Mouse (Mus musculus): ENCODE data around the gene Hist1h2ai.
A peak's percentile ranks its signal among the peaks of the same experiment; 100 is the strongest.
"Not testable (repeated sequence)": the region's sequence is repeated elsewhere in the genome, so short reads cannot be mapped to it uniquely, and the experiment has no call there.

Gene Hist1h2ai

DNA sequence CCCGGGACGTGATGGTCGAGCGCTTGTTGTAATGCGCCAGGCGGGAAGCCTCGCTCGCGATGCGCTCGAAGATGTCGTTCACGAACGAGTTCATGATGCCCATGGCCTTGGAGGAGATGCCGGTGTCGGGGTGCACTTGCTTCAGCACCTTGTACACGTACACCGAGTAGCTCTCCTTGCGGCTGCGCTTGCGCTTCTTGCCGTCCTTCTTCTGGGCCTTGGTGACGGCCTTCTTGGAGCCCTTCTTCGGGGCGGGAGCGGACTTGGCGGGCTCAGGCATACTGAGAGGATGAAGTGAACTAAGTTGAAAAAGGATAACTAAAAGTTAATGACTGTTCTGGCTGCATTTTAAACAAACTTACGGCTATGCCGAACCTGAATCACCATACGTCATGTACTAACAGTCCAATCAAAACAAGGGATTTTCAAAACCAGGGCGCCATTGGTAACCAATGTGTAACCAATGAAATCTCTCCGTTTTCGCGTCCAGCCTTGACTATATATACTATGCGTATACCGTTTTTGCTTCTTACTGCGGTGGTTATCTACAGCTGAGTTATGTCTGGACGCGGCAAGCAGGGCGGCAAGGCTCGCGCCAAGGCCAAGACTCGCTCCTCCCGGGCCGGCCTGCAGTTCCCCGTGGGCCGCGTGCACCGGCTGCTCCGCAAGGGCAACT, at the start of gene Hist1h2ai, which contains the start of gene Hist1h2bl:
TSS of gene Hist1h2ai (plus strand) at position 559 of the 676 bp plus-strand sequence.
TSS of gene Hist1h2bl (minus strand) at position 280 of the 676 bp plus-strand sequence.
- peak; percentile 64 for DNase-seq (ENCODE audit: low spot score)

DNA sequence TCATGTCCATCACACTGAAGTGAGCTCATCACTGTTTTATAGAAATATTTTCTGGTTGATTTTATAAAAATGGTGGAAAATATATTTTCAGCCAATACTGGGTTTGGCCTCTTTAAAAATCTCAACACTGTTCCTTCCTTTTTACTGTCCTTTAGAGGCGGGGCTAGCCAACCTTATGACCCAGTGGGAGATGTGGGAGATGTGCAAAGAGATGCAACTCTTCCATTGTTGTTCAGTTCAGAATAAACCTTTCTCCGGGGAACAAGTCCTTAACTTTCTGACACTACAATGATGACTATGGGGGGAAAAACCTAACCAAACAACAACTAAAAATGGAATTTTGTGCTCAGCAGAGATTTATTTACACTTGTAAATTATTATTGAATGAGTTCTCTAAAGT, 38.9 kb upstream of the Hist1h2ai start, which contains the start of gene Olfr1360:
TSS of gene Olfr1360 (minus strand) at position 101 of the 400 bp plus-strand sequence.
- DNase-seq (ENCODE audit: low spot score): no peak

DNA sequence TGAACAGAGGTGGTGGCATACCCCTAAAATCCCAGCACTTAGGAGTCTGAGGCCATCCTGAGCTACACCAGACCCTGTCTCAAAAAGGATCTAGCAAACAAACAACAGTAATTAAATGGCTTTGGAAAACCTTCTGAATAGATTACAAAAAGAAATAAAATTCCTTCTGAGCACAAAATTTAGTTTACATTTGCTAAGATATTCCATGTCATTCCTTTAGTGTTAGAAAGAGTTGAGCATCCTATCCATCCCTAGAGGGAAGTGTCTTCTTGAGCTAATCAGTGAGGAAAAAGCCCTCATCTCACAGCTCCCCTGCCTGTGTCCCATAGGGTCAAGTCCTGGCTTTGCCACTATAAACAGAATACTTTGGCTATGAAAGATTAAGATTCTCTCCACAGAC, 18.4 kb upstream of the Hist1h2ai start, which contains the start of gene Olfr1359:
TSS of gene Olfr1359 (plus strand) at position 301 of the 400 bp plus-strand sequence.
- DNase-seq (ENCODE audit: low spot score): no peak

DNA sequence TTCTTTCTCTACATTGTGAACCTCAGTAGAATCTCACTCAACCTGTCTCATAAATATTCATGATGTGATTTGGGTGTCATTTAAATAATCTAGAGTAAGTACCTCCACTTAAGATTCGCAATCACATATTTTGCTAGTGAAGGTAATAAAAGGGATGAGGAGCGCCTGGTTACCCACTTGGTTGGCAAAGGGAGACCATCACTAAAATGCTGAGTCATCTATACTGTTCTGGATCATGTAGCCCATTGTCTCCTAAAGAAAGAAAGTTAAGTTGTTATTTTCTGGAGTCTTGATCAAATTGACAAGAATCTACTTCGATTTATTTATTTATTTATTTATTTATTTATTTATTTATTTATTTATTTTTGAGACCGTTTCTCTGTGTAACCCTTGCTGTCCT, 9.6 kb upstream of the Hist1h2ai start:
- DNase-seq (ENCODE audit: low spot score): no peak

DNA sequence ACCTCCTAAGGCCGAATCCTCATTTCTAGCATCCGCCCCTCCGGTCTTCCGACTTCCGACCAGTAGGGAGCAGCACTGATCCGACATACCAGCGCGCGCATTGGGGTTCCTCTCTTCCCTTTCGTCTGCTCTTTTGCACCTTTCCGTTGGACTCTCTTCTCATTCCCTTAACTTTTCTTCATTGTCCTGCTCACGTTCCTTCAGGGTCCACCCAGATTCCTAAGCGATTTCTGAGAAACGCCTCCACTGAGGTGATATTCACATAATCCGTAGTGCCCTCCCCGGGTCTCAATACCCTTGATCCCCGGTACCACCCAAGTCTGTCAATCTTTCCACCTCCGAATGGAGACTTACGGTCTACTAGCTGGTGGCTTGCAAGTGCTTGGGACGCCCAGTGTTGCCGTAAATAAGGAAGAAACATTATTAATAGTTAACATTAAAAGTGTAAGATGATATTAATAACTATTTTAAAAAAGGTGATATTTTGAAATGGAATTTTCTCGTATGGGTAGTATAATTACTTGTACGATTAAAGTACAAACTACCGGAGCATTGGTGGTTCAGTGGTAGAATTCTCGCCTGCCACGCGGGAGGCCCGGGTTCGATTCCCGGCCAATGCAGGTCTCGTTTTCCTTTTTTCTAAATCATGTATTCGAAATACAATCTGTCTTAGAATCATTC, 6.1 kb upstream of the Hist1h2ai start:
- DNase-seq (ENCODE audit: low spot score): peak; percentile 93

DNA sequence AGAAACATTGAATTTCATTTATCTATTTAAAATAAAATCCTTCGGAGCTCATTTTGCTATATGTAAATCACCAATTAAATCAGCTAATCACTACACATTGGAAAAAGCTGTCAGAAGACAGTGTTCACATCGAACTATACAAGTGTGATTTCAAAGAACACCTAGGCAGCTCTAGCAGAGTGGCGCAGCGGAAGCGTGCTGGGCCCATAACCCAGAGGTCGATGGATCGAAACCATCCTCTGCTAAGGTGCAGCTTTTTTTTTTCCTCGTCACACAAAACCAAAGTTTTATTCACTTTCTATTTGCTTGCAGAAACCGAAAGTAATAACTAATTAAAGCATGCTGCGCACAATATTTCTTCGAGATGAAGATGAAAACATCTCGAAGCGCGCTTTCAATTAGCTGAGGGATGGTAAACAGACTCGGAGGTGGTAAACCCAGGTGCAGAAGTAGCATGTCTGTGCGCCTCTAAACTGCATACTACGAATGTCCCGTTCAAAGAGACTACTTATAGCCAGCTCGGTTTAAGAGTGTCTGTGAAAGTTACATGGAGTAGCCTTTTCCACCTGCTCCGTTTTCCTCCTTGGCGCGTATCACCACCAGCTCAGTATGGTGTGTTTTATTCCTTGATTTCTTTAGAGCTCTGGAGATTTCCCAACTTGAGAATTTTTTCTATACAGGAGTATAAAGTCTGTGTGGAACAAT, 5.2 kb upstream of the Hist1h2ai start:
- DNase-seq (ENCODE audit: low spot score): peak; percentile 85

DNA sequence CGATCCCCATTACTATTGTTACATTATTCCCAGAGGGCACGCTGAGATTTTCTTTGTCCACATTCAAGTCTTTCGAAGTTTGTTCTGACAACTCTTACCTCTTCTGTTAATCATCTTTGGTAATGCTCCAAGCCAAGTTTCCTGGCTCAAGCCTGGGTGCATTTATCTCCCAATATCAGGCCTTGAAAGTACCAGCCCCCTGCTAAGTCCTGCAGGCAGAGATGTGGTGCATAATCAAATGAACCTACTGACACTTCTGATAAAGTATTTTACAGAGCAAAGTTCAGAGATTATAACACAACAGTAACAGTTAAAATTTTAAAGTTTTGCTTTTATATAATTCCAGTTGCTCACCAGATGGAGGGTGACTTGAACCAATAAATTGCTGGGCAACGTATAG, 4.5 kb upstream of the Hist1h2ai start:
- no peak for DNase-seq (ENCODE audit: low spot score)

DNA sequence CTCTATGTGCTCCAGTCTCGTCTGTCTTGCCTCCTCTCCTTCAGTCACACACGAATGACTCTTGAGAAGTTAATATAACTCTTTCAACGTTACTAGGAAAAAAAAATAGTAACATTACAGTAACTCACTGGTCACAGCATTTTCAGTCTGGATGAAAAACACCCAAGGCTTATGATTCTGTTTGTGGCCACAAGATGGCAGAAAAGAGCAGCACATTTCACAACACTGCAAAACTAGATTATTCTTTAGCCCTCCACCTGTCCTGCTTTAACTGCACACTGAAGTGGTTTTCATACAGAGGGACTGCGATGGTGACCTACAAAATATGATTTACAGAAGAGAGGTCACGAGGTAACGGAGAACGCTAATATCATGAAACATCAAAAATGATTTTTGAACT, 1.5 kb upstream of the Hist1h2ai start:
- DNase-seq (ENCODE audit: low spot score): peak; percentile 59

DNA sequence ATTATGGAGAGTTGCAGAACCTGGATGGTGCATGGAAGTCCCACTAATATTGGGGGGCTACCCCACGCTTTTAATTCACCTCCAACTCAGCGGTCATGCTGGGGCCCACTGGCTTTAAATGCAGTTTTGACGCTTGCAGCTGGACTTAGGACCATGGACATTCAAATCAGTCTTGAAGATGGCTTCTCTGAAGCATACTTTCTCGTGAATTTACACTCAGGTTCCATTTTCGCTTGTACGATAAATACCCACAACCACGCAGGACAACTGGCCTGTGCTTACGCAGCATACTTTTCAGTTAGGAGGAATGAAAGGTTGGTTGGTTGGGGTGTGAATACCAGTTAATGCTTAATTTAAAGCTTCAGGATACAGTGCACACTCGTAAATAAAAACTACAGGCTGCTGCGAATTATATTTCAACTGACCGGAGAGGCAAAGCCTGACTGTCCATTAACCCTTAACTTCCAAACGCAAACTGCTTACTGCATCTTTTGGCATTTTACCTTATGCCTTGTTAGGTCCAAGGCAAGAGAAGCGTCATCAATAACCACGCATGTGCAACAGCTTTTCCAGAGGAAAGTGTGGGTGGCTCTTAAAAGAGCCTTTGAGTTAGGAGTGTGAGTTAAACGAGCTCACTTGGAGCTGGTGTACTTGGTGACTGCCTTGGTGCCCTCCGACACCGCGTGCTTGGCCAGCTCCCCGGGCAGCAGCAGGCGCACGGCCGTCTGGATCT, 925 bp upstream of the Hist1h2ai start:
- DNase-seq (ENCODE audit: low spot score): no peak

DNA sequence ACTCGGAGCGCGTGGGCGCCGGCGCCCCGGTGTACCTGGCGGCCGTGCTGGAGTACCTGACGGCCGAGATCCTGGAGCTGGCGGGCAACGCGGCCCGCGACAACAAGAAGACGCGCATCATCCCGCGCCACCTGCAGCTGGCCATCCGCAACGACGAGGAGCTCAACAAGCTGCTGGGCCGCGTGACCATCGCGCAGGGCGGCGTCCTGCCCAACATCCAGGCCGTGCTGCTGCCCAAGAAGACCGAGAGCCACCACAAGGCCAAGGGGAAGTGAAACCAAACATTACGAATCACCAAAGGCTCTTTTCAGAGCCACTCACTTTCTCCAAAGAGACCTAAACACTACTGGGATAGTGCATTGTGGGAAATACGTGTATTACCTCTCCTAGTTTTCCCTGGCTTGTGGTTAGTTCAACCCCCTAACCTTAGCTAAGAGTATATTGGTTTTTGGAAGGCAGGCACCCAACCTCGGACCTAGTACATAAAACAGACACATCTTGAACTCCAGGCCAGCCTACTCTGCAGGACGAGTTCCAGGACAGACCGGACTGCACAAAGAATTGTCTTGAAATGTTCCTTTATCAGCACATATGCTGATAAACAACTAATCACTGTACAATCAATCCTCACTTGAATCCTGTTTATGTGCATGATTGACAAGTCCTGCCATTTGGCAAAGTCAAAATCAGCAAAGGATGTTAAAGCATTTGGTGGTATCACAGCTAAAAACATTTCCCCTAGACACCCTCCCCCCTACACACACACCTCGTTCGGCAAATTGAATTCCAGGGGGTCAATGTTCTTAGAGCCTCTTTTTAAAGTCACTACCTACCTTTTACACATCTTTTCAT, 544 bp downstream of the Hist1h2ai start:
- DNase-seq (ENCODE audit: low spot score): not testable (repeated sequence)

DNA sequence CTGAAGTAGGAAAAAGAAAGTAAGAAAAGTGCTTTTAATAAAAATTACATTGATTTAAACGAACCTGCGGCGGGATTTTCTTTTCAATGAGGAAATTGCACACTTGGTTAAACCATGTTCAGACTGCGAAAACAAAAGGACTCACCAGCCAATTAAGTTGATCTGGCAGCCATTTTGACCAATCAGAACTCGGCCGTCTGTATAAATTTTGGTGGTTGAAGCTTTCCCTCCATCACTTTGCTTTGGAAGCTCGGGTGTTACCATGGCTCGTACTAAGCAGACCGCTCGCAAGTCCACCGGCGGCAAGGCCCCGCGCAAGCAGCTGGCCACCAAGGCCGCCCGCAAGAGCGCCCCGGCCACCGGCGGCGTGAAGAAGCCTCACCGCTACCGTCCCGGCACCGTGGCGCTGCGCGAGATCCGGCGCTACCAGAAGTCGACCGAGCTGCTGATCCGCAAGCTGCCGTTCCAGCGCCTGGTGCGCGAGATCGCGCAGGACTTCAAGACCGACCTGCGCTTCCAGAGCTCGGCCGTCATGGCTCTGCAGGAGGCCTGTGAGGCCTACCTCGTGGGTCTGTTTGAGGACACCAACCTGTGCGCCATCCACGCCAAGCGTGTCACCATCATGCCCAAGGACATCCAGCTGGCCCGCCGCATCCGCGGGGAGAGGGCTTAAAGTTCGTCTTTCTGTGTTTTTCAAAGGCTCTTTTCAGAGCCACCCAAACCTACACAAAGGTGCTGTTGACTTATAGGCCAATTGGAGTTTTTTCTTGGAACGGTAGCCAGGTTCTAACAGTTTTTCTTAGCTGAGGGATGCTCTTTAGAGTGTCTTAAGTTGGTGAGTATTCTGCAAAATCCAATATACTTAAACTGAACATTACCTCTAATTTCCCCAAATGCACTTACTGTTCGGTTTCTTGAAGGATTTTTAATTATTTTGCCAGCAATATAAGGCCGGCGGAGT, 1.5 kb downstream of the Hist1h2ai start, which contains the start of gene Hist1h3h:
TSS of gene Hist1h3h (plus strand) at position 263 of the 961 bp plus-strand sequence.
- peak; percentile 74 for DNase-seq (ENCODE audit: low spot score)

DNA sequence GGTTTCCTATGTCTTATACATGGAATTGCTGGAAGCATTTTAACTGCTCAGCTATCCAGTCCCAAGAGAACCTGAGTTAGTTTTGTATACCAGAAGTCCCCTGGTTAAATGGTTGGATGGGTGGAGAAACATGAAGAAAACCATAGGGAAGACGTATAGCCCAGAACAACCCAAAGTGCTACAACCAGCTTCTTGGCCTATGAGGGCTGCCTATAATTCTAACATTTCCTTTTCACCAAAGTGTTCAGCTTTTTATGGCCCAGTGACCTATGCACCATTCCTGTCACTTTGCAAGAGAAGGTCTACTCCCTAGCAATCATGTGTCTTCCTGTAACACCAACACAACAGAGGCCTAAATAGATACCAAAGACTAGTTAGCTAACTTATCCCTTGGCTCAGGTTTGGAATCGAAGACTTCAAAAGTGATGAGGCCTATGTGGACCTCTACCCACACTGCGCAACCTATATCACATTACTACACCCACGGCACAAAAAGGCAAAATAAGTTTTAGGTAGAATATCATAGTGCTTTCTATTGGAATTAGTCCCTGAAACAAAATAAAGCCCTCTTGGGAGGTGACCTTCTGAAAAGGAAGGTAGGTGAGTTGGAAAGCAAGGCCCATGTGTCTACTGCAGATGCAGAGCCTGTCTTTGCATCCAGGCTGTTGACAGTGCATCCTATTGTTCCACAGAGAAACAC, 2.3 kb downstream of the Hist1h2ai start:
- DNase-seq (ENCODE audit: low spot score): no peak

DNA sequence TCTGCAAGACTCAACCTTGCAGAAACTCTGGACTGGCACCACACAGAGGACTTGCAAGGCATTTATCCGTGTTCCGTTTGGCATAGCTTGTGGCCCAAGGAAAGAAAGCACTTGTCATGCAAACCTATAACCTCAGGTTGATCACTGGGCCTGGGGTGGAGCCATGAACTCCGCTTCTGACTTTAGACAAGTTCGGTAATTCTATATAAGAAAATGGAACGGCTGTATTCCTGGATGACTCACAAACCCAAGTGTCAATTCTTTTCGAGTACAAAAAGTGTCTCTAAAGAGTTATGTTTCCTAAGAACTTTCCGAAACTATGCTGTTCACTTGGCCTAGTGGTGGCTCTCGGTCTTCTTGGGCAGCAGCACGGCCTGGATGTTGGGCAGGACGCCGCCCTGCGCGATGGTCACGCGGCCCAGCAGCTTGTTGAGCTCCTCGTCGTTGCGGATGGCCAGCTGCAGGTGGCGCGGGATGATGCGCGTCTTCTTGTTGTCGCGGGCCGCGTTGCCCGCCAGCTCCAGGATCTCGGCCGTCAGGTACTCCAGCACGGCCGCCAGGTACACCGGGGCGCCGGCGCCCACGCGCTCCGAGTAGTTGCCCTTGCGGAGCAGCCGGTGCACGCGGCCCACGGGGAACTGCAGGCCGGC, 5.0 kb downstream of the Hist1h2ai start:
- not testable (repeated sequence) for DNase-seq (ENCODE audit: low spot score)

DNA sequence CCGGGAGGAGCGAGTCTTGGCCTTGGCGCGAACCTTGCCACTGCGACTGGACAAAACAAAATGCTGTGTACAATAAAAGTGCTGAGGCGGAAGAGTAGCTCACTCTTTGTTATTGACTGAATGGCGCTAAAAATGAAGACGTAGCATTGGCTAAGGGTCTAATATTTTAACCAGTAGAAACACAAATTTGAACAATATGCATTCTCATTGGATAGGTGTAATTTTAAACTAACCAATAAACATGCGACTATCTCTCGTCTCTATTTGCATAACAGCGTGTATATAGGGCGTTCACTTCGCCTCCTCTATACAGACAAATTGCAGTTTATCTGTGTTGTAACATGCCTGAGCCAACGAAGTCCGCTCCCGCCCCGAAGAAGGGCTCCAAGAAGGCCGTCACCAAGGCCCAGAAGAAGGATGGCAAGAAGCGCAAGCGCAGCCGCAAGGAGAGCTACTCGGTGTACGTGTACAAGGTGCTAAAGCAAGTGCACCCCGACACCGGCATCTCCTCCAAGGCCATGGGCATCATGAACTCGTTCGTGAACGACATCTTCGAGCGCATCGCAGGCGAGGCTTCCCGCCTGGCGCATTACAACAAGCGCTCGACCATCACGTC, 5.6 kb downstream of the Hist1h2ai start, which contains the start of gene Hist1h2bm:
TSS of gene Hist1h2bm (plus strand) at position 288 of the 616 bp plus-strand sequence.
- DNase-seq (ENCODE audit: low spot score): peak; percentile 54

DNA sequence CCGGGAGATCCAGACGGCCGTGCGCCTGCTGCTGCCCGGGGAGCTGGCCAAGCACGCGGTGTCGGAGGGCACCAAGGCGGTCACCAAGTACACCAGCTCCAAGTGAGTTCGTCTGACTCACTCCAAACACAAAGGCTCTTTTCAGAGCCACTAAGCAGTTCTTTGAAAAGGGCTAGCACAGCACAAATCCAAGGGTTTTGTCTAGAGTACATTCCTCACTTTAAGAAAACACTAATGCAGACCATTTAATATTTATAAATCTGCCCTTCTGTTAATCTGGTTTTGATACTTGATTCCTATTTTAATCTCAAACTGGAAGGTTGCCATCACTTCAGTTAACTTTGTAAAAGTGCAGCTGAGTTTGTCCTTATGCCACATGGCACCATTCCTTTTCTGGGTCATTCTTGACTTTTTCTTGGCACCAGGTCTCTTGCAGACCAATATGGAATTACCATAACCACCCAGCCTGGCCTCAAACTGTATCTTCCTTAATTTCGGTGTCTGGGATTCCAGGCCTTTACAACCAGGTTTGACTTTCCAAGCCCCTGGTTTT, 6.2 kb downstream of the Hist1h2ai start:
- no peak for DNase-seq (ENCODE audit: low spot score)

DNA sequence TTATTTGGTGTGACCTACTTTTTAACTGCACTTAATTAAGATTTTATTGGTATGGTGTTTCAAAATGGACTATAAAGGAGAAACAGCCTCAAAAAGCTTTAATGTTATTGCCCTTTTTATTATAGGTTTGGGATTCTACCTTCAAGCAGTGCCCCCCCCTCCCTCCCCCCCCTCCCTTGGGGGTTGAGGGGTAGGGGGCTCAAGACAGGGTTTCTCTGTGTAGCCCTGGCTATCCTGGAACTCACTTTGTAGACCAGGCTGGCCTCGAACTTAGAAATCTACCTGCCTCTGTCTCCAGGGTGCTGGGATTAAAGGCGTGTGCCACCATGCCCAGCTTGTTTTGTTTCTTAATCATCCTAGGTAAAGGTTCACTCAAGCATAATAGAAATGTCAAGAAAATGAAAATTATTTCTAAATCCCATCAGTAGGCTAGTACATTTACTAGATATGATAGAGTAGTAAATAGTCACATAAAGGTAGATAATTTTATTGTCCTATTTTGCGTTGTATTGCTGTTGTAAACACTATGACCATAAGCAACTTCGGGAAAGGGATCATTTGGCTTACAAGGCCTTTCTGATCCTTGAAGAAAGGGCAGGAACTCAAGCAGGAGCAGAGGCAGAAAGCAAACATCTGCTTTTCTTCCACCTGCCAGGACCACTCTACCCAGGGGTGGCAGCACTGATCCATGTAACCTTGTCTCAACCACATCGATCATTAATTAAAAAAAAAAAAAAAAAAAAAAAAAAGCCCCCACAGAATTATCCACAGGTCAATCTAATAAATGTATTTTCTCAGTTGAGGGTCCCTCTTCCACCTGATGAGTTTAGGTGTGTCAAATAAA, 7.0 kb downstream of the Hist1h2ai start:
- no peak for DNase-seq (ENCODE audit: low spot score)

Measured in testis, postnatal 10 days (tissue).